Mouse (Mus musculus) E14TG2a.4 (cell line): ENCODE data around the gene A930018P22Rik.

Experiments
- CTCF ChIP-seq: conservative IDR thresholded peaks from 2 replicates; pipeline ENCODE4 v1.5.1; 2014; ENCODE audit warnings: low read length
- NANOG ChIP-seq: IDR thresholded peaks from 2 replicates; pipeline ENCODE4 v1.6.1; 2014; ENCODE audit warnings: borderline replicate concordance, low read length, mixed read lengths
- POU5F1 ChIP-seq: IDR thresholded peaks from 2 replicates; pipeline ENCODE4 v1.6.1; 2014; ENCODE audit warnings: low read length, borderline replicate concordance

GRCm38 (mm10) chr2:104172695-104173348 lies 50.3 kb downstream of the A930018P22Rik start:
- TF ChIP-seq CTCF (no peak), POU5F1 (no peak), NANOG (no peak)
